Mouse (Mus musculus): ENCODE data around the gene Cep55. TPM values are rescaled to one million over a fixed set of nuclear protein-coding genes. Genes with fewer than 3 reads are reported as not detected.

The Cep55 gene
- polyA plus RNA-seq, 1 experiment from 2014 or later: 33.0 TPM

DNA sequence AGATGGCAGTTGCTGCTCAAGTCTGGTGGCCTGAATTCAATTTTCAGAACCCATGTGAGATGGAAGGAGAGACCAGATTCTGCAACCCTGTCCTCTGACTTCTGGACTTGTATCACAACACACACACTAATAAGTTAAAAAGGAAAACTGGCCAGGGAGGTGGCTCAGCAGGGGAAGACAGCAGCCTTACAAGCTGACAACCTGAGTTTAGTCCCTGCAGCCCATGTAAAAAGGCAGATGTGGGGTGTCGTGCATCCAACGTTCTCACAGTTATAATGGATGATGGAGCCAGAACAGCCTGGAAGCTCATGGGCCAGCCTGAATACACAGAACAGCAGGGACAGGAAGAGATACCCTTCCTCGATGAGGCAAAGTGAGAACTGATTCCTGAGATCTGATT, 26.6 kb downstream of the Cep55 start:
- H3K4me2 ChIP-seq (replicated peaks; ENCODE audit: low read depth, low read length): no peak overlapping the region
- no peak for ATAC-seq (ENCODE audit: low FRiP score, low TSS enrichment)
- no peaks in the 10 kb centered on the region for H3K36me3 ChIP-seq (ENCODE audit: control insufficient read depth, insufficient read depth, low read length)
- 67% methylated on average over 3 of the region's 3 CpGs for WGBS
- no peak overlapping the region for H3K9ac ChIP-seq (ENCODE audit: low read depth, low read length)
- H3K4me1 ChIP-seq (ENCODE audit: control insufficient read depth, insufficient read depth, low read length): no peaks in the 10 kb centered on the region
- H3K4me3 ChIP-seq (ENCODE audit: low read length): no peak overlapping the region
- no peaks in the 10 kb centered on the region for H3K9me3 ChIP-seq (ENCODE audit: control insufficient read depth, low read length)
- no peak overlapping the region for H3K27ac ChIP-seq (ENCODE audit: low read depth, low read length)
- no peaks in the 10 kb centered on the region for H3K27me3 ChIP-seq (ENCODE audit: control insufficient read depth, insufficient read depth, low read length)

DNA sequence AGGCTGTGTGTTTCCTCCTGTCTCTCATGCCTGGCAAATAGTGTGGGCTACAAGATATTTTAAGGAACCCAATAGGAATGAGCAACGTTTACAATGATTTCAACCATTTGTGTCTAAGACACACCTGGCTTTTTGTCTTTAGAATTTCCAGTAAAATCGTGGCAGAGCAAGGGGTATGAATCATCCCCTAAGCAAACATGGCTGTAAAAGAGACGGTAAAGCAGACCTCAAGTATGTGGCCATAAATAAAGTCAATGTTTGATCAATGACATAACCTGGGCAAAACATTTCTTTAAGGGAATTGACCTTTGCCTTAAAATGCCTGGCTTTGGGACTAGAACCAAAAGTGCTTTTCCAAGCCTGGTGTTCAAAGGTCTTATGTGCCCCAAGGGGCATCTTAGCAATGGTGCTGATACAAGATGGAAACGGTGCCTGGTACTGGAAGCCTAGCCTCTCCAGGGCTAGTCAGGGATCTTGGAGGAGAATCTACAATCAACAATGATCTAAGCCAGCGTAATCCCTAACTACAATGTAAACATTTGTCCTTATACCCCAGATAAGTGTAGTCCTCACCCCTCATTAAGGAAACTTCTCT, 28.2 kb downstream of the Cep55 start:
- no peak overlapping the region for H3K4me2 ChIP-seq (replicated peaks; ENCODE audit: low read depth, low read length)

DNA sequence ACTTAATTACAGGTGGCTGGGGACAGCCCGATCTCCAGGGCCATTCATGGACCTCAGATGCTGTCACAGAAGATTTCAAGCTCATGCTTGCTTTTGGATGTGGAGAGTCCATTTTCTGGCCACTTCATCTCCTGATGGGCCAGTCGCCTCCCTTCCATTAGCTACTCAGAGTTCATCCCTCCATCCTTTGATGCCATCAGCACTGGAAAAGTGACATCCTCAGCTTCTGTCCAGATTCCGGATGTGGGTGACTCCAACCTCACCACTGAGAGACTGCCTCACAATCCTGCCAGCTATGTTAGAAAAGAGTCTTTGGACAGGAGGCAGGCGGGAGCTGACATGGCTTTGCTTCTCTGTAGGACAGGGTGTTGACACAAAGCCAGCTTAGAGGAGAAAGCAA, 31.0 kb downstream of the Cep55 start:
- Histone ChIP-seq H3K9me3 (ENCODE audit: control insufficient read depth, low read length) (no peaks in the 10 kb centered on the region), H3K9ac (ENCODE audit: low read depth, low read length) (no peak overlapping the region), H3K27ac (ENCODE audit: low read depth, low read length) (no peak overlapping the region), H3K4me2 (replicated peaks; ENCODE audit: low read depth, low read length) (no peak overlapping the region), H3K36me3 (ENCODE audit: control insufficient read depth, insufficient read depth, low read length) (no peaks in the 10 kb centered on the region), H3K4me1 (ENCODE audit: control insufficient read depth, insufficient read depth, low read length) (no peaks in the 10 kb centered on the region), H3K4me3 (ENCODE audit: low read length) (no peak overlapping the region), H3K27me3 (ENCODE audit: control insufficient read depth, insufficient read depth, low read length) (no peaks in the 10 kb centered on the region)
- 89% methylated on average over 4 of the region's 4 CpGs for WGBS
- no peak for ATAC-seq (ENCODE audit: low FRiP score, low TSS enrichment)

More for the DNA sequence above, 28.2 kb downstream of the Cep55 start:
- no peaks in the 10 kb centered on the region for H3K4me1 ChIP-seq (ENCODE audit: control insufficient read depth, insufficient read depth, low read length)
- ATAC-seq (ENCODE audit: low FRiP score, low TSS enrichment): no peak
- WGBS: 41% methylated on average over 5 of the region's 5 CpGs
- H3K4me3 ChIP-seq (ENCODE audit: low read length): no peak overlapping the region
- no peak overlapping the region for H3K27ac ChIP-seq (ENCODE audit: low read depth, low read length)
- no peak overlapping the region for H3K9ac ChIP-seq (ENCODE audit: low read depth, low read length)
- no peaks in the 10 kb centered on the region for H3K27me3 ChIP-seq (ENCODE audit: control insufficient read depth, insufficient read depth, low read length)
- no peaks in the 10 kb centered on the region for H3K9me3 ChIP-seq (ENCODE audit: control insufficient read depth, low read length)
- no peaks in the 10 kb centered on the region for H3K36me3 ChIP-seq (ENCODE audit: control insufficient read depth, insufficient read depth, low read length)

GRCm38 (mm10) chr19:38086948-38087551, 32.2 kb downstream of the Cep55 start:
- Histone ChIP-seq H3K4me2 (replicated peaks; ENCODE audit: low read depth, low read length) (no peak overlapping the region), H3K36me3 (ENCODE audit: control insufficient read depth, insufficient read depth, low read length) (no peaks in the 10 kb centered on the region), H3K27me3 (ENCODE audit: control insufficient read depth, insufficient read depth, low read length) (no peaks in the 10 kb centered on the region), H3K9me3 (ENCODE audit: control insufficient read depth, low read length) (no peaks in the 10 kb centered on the region), H3K4me1 (ENCODE audit: control insufficient read depth, insufficient read depth, low read length) (no peaks in the 10 kb centered on the region), H3K4me3 (ENCODE audit: low read length) (no peak overlapping the region), H3K9ac (ENCODE audit: low read depth, low read length) (no peak overlapping the region), H3K27ac (ENCODE audit: low read depth, low read length) (no peak overlapping the region)
- peak; percentile 84; the same call in 1 of the 2 replicates for ATAC-seq (ENCODE audit: low FRiP score, low TSS enrichment)
- 53% methylated on average over 11 of the region's 11 CpGs for WGBS

DNA sequence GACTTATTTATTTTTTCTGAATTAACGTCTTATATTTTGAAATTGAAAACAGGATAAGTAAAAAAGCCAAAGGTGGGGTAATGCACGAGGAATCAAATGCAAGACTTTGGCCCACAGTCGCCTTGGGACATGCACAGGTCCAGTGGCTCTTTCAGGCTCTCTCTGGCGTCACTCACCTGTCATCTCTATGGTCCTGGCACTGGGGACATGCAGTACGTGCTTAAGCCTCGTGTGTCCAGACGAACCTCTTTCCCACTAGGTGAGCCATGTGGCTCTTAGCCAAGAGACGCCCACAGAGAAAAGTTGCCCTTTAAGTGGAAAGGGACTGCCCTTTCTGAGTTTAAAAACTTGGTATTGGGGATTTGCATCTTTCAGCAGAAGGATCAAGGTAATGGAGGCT, 34.5 kb downstream of the Cep55 start:
- no peaks in the 10 kb centered on the region for H3K4me1 ChIP-seq (ENCODE audit: control insufficient read depth, insufficient read depth, low read length)
- H3K9me3 ChIP-seq (ENCODE audit: control insufficient read depth, low read length): no peaks in the 10 kb centered on the region
- ATAC-seq (ENCODE audit: low FRiP score, low TSS enrichment): no peak
- H3K36me3 ChIP-seq (ENCODE audit: control insufficient read depth, insufficient read depth, low read length): no peaks in the 10 kb centered on the region
- H3K9ac ChIP-seq (ENCODE audit: low read depth, low read length): no peak overlapping the region
- no peak overlapping the region for H3K4me2 ChIP-seq (replicated peaks; ENCODE audit: low read depth, low read length)
- WGBS: 85% methylated on average over 8 of the region's 8 CpGs
- no peak overlapping the region for H3K27ac ChIP-seq (ENCODE audit: low read depth, low read length)
- H3K27me3 ChIP-seq (ENCODE audit: control insufficient read depth, insufficient read depth, low read length): no peaks in the 10 kb centered on the region
- H3K4me3 ChIP-seq (ENCODE audit: low read length): no peak overlapping the region

GRCm38 (mm10) chr19:38091512-38091985, 36.7 kb downstream of the Cep55 start:
- Histone ChIP-seq H3K27me3 (ENCODE audit: control insufficient read depth, insufficient read depth, low read length) (peaks cover 6% of the 10 kb centered on the region; the same call in 1 of the 2 replicates), H3K27ac (ENCODE audit: low read depth, low read length) (no peak overlapping the region), H3K4me2 (replicated peaks; ENCODE audit: low read depth, low read length) (no peak overlapping the region), H3K9me3 (ENCODE audit: control insufficient read depth, low read length) (no peaks in the 10 kb centered on the region), H3K4me3 (ENCODE audit: low read length) (no peak overlapping the region), H3K4me1 (ENCODE audit: control insufficient read depth, insufficient read depth, low read length) (no peaks in the 10 kb centered on the region), H3K9ac (ENCODE audit: low read depth, low read length) (no peak overlapping the region), H3K36me3 (ENCODE audit: control insufficient read depth, insufficient read depth, low read length) (no peaks in the 10 kb centered on the region)
- 28% methylated on average over 4 of the region's 4 CpGs for WGBS
- peak; percentile 82 for ATAC-seq (ENCODE audit: low FRiP score, low TSS enrichment)

GRCm38 (mm10) chr19:38096231-38096630, 41.4 kb downstream of the Cep55 start:
- H3K4me2 ChIP-seq (replicated peaks; ENCODE audit: low read depth, low read length): no peak overlapping the region
- no peak overlapping the region for H3K4me3 ChIP-seq (ENCODE audit: low read length)
- H3K4me1 ChIP-seq (ENCODE audit: control insufficient read depth, insufficient read depth, low read length): 0 out of 2 replicates have a peak, but pooled peaks cover 8% of the 10 kb centered on the region
- peaks cover 32% of the 10 kb centered on the region for H3K27me3 ChIP-seq (ENCODE audit: control insufficient read depth, insufficient read depth, low read length)
- peak; percentile 50 for ATAC-seq (ENCODE audit: low FRiP score, low TSS enrichment)
- no peaks in the 10 kb centered on the region for H3K9me3 ChIP-seq (ENCODE audit: control insufficient read depth, low read length)
- no peak overlapping the region for H3K9ac ChIP-seq (ENCODE audit: low read depth, low read length)
- H3K27ac ChIP-seq (ENCODE audit: low read depth, low read length): no peak overlapping the region
- no peaks in the 10 kb centered on the region for H3K36me3 ChIP-seq (ENCODE audit: control insufficient read depth, insufficient read depth, low read length)
- WGBS: 5% methylated on average over 4 of the region's 4 CpGs

DNA sequence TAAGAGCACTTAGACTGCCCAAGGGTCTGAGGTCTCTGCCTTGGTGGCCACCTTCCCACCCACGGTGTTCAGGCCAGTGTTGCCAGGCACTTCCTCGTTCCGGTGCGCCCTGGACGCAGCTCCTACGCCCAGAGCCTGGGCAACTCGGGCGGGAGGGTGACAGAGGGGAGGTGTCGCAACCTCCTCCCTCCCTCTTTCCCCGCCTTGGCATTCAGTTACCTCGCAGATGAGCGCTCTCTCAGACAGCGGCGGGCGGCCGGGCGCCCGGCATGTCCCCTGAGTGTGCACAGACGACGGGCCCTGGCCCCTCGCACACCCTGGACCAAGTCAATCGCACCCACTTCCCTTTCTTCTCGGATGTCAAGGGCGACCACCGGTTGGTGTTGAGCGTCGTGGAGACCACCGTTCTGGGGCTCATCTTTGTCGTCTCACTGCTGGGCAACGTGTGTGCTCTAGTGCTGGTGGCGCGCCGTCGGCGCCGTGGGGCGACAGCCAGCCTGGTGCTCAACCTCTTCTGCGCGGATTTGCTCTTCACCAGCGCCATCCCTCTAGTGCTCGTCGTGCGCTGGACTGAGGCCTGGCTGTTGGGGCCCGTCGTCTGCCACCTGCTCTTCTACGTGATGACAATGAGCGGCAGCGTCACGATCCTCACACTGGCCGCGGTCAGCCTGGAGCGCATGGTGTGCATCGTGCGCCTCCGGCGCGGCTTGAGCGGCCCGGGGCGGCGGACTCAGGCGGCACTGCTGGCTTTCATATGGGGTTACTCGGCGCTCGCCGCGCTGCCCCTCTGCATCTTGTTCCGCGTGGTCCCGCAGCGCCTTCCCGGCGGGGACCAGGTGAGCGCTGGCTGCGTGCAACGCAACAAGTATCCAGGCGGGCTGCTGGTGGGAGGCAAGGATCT, 42.3 kb downstream of the Cep55 start, which contains the start of gene Ffar4:
Ffar4 (plus strand) TSS at position 214 of the 901 bp plus-strand sequence.
- peak; percentile 46 for ATAC-seq (ENCODE audit: low FRiP score, low TSS enrichment)

More for the DNA sequence above, 42.3 kb downstream of the Cep55 start, which contains the start of gene Ffar4:
- Histone ChIP-seq H3K4me2 (replicated peaks; ENCODE audit: low read depth, low read length) (peak within 1 kb of the TSS; percentile 55), H3K9me3 (ENCODE audit: control insufficient read depth, low read length) (no peaks in the 10 kb centered on the region), H3K9ac (ENCODE audit: low read depth, low read length) (peak within 1 kb of the TSS; percentile 37; the same call in 1 of the 2 replicates), H3K27me3 (ENCODE audit: control insufficient read depth, insufficient read depth, low read length) (peaks cover 32% of the 10 kb centered on the region), H3K4me1 (ENCODE audit: control insufficient read depth, insufficient read depth, low read length) (0 out of 2 replicates have a peak, but pooled peaks cover 8% of the 10 kb centered on the region), H3K36me3 (ENCODE audit: control insufficient read depth, insufficient read depth, low read length) (no peaks in the 10 kb centered on the region), H3K4me3 (ENCODE audit: low read length) (peak within 1 kb of the TSS; percentile 31), H3K27ac (ENCODE audit: low read depth, low read length) (no peak within 1 kb of the TSS)
- 1% methylated on average over 77 of the region's 77 CpGs for WGBS
